Mouse (Mus musculus) CH12.LX (cell line): Measurements from ENCODE around the gene Farp1.

ENCODE experiments used
- CTCF ChIP-seq, 2 experiments: IDR thresholded peaks in 1 of 2; conservative IDR thresholded peaks in 1 of 2; 2 replicates each; pipeline ENCODE4 v1.5.1; 2011 to 2012; ENCODE audit warnings: low read depth in 2 of 2, low read length in 2 of 2, improper control_type of control experiment in 1 of 2, inconsistent platforms in 1 of 2, mild to moderate bottlenecking in 1 of 2, moderate library complexity in 1 of 2
- HCFC1 ChIP-seq: IDR thresholded peaks from 2 replicates; pipeline ENCODE4 v1.6.1; 2012; ENCODE audit warnings: low read depth, mild to moderate bottlenecking, inconsistent platforms, low read length, improper control_type of control experiment
- RAD21 ChIP-seq: IDR thresholded peaks from 2 replicates; pipeline ENCODE4 v1.6.1; 2011; ENCODE audit warnings: low read depth, mild to moderate bottlenecking, low read length, improper control_type of control experiment, moderate library complexity
- SMC3 ChIP-seq: IDR thresholded peaks from 2 replicates; pipeline ENCODE4 v1.6.1; 2011; ENCODE audit warnings: low read depth, low read length, improper control_type of control experiment

- TF ChIP-seq SMC3: no peak
- no peak for TF ChIP-seq CTCF (conservative IDR thresholded peaks at IDR 0.05 in 1 of 2, IDR thresholded peaks at IDR 0.05 in 1 of 2; ENCODE audit: low read depth in 2 of 2, low read length in 2 of 2)
- TF ChIP-seq RAD21: no peak
- TF ChIP-seq HCFC1: no peak
Measured at GRCm38 (mm10) chr14:121057750-121058149, 22.8 kb downstream of the Farp1 start.
